Mouse (Mus musculus) inflammation-experienced regulatory T-cells, adult 16 weeks (primary cell): ENCODE measurements around the gene Fbxo4. TPM values are rescaled to one million over a fixed set of nuclear protein-coding genes. Genes with fewer than 3 reads are reported as not detected.

Experiments used
- polyA plus RNA-seq: library from polyadenylated mRNA; unstranded; fragments of 100-300 nt; shearing (Covaris generic); gene quantifications from one replicate; pipeline ENCODE4 v1.2.1, GENCODE M21; 2017

The Fbxo4 gene
- polyA plus RNA-seq: 6.5 TPM

DNA sequence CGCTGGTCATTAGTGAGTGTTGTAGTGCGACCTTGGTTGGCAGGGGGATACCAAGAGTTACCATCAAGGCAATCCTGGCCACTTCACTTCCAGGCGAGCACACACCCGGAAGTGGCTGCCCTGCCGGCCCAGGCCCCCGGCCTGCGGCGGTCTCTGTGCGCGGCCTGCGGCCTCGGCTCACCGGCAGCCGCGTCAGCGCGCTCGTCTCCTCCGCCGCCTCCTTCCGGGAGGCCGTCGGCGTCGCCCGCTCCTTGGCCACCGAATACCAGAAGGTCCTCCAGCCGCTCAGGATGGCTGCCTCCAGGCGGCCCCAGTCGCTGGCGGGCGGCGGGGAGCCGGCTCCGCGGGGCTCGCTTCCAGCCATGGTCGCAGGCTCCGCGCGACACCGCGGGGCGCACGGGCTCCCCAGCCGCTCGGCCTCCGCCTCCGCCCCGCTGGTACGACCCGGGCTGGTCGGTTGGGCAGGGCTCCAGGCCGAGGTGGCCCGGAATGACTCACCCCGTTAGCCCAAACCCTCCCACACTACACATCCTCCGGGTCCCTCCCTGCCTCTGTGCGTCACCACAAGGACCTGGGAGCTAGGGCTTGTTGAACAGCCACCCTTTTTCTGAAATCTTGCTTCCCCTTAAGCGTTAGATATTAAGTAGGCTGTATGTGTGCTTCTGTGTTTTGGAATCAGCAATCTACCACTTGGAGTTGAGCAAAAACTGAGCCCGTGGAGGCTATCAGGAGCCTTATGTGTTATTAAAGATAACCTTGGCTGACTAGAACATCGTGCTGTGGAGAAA lies at the start of gene Fbxo4:
Gene Fbxo4 (minus strand): TSS at position 513 of the 788 bp plus-strand sequence.

GRCm38 (mm10) chr15:4026231-4026773 lies 46.9 kb upstream of the Fbxo4 start, which contains the start of gene Oxct1:
TSS of gene Oxct1 (plus strand) at chr15:4026383.

GRCm38 (mm10) chr15:3995448-3996266 lies 16.3 kb upstream of the Fbxo4 start, which contains the start of gene AW549877:
TSS of gene AW549877 (minus strand) at chr15:3995744.

Other genes with a start within 250 kb of the Fbxo4 start
- gene AW549877, start 16.2 kb upstream of the Fbxo4 start, polyA plus RNA-seq: 62.1 TPM
- gene Oxct1, start 46.8 kb upstream of the Fbxo4 start, polyA plus RNA-seq: 72.4 TPM